Mouse (Mus musculus) hematopoietic stem cell, adult 5-6 weeks (primary cell): ENCODE data around the gene Dnlz. TPM values are rescaled to one million over a fixed set of nuclear protein-coding genes. Genes with fewer than 3 reads are reported as not detected.

ENCODE experiments used
- ATAC-seq, 2 experiments: fragments of 125-278 bp in 1 of 2; replicated peaks in 1 of 2; 2 replicates each; pipeline ENCODE4 v1.8.0; 2016 to 2017; ENCODE audit warnings: inconsistent platforms in 2 of 2, mild to moderate bottlenecking in 2 of 2, moderate number of reproducible peaks in 2 of 2, low read depth in 1 of 2, moderate TSS enrichment in 1 of 2; ENCODE audit not compliant: low FRiP score in 2 of 2, poor library complexity in 2 of 2, severe bottlenecking in 2 of 2, insufficient read depth in 1 of 2, low TSS enrichment in 1 of 2
- total RNA-seq: library from RNA; stranded (forward); fragments of 172-1452, 232-1000 nt; gene quantifications from 2 replicates; pipeline ENCODE4 v1.2.3, GENCODE M21; 2017

The Dnlz gene
- total RNA-seq, 1 experiment from 2014 or later: 6.4 TPM

- no peak for ATAC-seq
Observed at GRCm38 (mm10) chr2:26362991-26363390, 11.1 kb upstream of the Dnlz start.

GRCm38 (mm10) chr2:26360772-26361171 lies 8.9 kb upstream of the Dnlz start, which contains the start of gene Card9:
TSS of gene Card9 (minus strand) at chr2:26360918.
- ATAC-seq: peak; percentile 52 to 54; a peak in 3 of 4 replicates

GRCm38 (mm10) chr2:26359983-26360382 lies 8.1 kb upstream of the Dnlz start:
- peak; percentile 63 to 74 for ATAC-seq

DNA sequence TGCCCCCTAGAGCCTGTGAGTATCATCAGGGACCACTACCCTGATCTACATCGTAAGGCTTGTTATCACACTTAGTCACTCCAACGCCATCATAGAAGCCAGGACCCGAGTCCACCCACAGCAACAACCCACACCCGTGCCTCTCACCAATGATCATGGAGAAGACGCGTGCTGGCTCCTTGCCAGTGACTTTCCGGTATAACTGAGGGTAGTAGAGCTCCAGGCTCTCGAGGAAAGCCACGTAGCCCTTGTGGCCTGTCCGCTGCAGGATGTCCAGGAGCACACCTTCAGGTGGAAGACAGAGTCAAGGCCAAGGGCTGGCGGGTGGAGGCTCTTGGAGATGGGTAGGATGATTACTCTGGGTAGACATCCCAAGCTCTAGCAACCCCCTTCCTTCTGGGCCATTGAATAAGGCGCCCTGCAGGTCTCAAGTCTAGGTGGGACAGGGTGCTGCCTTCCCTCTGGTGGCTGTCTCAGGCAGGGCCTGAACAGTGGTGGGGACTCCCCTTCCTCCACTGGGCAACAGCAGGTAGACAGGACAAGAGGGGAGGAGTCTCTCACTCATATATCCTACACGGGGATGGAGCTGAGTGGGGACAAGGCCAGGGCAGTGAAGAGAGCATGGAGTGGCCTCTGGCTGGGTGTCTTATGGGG lies 6.9 kb upstream of the Dnlz start:
- ATAC-seq: no peak

- ATAC-seq: no peak
Observed at GRCm38 (mm10) chr2:26357484-26357883, 5.6 kb upstream of the Dnlz start.

DNA sequence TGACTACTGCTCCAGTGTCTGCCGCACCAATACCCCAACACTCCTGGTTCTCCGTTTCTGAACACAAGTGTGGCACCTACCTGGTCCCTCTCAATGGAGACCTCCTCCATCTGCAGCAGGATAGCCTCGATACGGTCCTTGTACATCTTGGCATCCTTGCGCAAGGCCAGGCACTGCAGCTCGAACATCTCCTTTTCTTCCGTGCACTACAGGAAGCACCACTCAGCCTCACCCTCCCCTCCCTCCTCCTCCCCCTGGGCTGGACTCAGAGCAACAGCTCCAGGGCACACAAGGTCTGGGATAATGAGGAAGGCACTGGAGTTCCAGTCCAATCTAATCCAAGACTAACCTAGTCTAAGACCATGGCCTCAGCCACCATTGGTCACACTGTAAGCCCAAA lies 4.8 kb upstream of the Dnlz start:
- ATAC-seq: no peak

GRCm38 (mm10) chr2:26356231-26356630 lies 4.3 kb upstream of the Dnlz start:
- no peak for ATAC-seq

- ATAC-seq: no peak
Observed at GRCm38 (mm10) chr2:26354401-26354800, 2.5 kb upstream of the Dnlz start.

DNA sequence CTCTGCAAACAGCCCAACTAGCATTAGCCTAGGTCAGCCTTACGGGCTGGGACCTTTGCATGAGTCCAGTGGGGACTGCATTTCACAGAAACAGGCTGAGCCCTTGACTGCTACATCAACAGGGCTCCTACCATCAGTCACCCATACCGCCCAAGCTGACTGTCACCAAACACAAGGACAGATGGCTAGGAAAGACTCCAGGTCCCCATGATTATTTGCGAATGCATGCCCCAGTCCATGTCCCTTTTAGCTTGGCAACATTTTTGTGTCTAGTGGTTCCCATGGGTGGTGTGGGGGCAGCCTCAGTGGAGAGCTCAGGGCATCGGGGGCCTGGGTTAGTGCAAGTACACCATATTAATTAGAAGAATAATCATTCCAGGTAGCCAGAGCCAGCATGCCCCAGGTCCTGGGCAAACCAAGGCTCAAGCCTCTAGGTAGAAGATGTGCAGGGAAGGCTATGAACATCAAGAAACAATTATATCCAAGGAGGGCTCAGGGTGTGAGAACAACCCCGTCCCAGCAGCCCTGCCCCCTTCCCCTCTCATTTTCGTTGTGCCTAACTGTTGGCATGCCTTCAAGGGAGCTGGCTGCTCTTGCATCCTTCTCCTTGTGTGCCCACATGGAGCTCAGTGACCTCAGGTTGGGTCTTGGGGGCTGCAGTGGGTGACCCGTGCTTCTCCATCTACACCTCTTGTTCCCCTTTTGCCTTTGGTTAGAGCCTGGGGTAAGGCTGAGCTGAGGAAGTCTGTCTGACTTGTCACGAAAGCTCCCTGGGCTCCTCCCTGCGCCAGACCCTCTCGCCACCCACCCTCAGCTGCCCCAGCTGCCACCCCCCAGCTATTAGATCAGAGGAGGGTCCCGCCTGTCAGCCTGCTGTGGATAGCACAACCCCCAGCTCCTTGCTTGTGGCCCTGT lies 1.4 kb upstream of the Dnlz start:
- no peak for ATAC-seq

DNA sequence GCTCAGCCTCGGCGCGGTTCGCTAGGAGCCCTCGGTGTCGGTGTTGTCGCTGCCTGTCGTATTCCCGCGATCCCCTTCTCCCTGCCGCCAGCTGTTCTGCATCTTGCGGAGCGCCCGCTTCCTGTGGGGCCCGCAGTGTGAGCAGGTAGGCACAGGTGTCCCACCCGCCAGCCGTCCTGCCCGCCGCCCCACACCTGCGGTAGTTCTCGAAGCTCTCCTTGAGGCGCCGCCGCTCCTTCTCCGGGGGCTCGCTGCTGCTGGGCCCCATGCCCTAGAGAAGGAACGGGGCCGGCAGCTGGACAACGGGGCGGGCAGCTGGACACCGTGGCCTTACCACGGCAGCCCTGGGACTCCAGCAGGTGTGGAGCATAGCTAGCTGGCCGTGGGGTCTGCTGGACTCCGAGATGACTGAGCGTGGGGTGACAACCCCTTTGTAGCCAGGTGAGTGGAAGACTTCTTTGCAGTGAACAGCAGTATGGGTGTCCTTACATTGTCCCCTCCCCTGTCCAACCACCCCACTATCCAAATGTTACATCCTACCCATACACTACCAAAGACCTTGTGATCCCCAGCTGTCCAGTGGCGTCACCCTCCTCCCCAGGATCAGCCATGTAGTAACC lies 491 bp upstream of the Dnlz start:
- ATAC-seq: no peak; a peak in 1 of 4 replicates

DNA sequence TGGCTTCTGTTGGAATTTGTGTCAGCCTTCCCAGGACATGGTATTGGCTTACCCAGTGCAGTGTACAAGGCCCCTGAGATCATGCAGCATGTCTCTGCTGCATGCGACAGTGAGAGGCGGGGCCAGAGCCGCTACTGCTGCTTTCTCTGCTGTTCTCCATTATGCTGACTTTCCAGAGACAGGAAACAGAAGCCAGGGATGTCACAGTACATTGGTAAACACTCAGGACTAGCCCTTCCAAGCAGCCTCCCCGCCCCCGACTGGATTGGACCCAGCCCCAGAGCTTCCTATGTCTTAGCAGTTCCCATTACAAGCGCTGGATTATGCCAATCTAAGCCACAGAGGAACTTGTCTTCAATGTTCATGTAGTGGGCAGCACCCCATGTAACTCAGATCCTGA lies 3.7 kb downstream of the Dnlz start:
- no peak for ATAC-seq

DNA sequence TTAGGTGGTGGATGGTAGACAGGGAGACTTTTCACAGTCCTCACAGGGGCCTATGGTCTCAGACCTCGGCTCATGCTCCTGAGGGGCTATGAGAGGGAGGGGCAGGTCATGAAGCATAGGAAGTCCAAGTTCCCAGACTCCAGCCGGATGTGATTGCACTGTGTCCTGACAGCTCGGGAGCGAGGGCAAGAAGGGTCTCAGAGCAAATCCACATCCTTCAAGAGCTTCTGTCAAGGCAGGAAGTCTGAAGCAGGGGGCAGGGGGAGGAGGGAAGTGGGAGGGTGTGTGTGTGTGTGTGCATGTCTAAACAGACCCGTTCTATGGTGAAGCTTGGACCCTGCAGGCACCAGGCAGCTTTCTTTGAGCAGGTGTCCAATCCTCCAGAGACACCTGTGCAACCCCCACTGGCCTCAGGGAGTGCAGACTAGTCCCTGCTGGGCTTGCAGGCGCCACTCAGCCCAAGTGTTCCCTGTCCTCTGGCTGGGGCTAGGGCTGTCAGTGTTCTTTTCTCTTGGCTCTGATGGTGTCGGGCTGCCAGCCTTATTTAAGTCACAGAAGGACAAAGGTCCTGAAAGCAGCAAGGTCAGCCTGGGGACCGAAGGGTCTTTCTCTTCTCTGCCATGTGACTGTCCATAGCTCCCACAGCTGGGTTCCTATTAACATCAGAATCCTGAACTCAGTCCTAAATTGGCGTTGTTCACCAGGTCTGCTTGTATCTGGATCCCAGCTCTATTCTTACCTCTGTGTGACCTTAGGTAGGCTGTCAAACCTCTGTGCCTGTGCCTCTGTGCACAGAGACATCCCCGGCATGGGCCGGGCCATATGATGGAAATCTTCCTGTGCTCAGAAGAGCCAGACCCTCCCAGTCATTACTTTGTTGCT lies 9.1 kb downstream of the Dnlz start:
- ATAC-seq: no peak

DNA sequence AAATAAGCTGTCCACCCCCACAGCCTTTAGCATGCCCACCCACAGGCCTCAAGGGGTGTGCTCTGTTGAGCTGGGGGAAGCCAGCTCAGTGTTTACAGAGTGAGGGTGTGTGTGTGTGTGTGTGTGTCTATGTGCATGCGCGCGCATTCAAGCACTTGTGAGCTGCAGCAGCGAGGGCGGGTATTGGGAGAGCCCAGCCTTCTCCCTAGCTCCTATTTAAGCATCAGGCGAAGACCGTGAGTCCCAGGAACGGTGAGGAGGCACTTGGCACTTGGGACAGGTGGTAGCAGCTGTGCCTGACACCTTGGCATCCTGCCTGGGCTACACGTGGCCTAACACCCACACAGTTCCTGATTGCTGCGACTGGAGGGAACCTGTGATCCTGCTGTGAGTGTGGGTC lies 9.9 kb downstream of the Dnlz start:
- 0 out of 4 replicates have a peak, but pooled peaks of 1 of the 2 experiments have one; percentile 14 for ATAC-seq

DNA sequence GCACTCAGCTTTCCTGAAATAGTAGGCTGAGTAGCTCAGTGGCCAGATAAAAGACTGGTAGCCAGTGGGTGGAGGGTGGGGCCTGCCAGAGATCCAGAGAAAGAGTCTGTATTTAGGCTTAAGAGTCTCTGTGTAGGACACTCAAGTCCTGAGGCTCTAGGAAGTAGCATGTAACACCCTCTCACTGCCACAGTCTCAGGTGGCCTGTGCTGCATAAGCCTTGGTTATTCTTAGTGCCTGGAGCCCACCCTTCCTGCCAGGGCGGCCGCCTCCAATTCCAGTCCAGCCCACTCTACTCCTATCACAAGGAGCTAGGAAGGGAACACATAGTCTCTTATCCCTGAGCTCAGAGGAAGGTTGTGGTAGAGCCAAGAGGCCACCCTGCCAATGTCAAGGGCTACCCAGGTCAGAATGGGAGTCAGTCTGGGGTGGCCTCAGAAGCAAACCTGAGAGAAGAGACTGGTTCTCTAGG lies 10.4 kb downstream of the Dnlz start:
- ATAC-seq: no peak

- no peak for ATAC-seq
Observed at GRCm38 (mm10) chr2:26339204-26339551, 12.7 kb downstream of the Dnlz start.

DNA sequence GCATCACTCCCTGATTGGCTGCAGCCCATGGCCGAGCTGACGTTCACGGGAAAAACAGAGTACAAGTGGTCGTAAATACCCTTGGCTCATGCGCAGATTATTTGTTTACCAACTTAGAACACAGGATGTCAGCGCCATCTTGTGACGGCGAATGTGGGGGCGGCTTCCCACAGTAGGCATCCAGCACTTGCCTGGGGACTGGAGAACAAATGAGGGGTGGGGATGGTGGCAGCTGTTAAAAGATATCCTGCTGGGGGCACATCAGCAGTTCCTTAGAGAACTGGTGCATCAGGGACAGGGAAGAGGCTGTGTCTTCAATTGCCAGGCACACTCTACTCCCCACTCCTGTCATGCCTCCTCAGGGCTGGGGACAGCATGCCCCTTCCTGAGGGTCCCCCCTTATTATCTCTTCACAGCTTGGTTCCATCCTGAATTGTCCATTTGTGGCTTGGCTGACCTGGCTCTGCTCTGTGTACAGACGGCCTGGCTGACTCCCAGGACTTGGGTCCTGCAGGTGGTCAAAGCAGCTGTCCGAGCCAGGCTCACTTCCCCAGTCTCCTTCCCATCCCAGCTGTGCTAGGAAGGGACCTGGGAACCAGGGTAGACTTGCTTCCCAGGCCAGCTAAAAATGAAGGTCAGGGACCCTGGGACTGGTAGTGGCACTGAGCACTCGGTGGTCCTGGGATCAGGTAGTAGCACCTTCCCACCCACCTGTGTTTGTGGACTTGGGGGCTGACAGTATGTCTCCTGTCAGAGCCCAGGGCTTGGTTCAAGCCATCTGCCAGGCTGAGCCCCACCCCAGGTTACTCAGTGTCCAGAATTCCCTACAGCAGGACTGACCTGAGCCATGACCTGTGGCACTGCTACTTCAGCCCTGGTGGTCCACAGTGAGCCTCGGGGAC lies 13.4 kb downstream of the Dnlz start:
- no peak for ATAC-seq
